Mouse (Mus musculus) Patski (cell line): ENCODE measurements around the gene Spata1. TPM values are rescaled to one million over a fixed set of nuclear protein-coding genes. Genes with fewer than 3 reads are reported as not detected.

ENCODE experiments used
- ATAC-seq: fragments of 100-300 bp; one replicate; pipeline ENCODE4 v1.8.0; 2021
- CTCF ChIA-PET: fragments of 350-600 bp; sonication (Branson Sonifier 250); formaldehyde crosslinking; loops from one replicate; lab custom pipeline; 2022; ENCODE audit warnings: inconsistent platforms; lab: Charles Lee
- POLR2A ChIA-PET: fragments of 350-600 bp; sonication (Branson Sonifier 250); formaldehyde crosslinking; loops from one replicate; lab custom pipeline; 2022; ENCODE audit warnings: antibody characterized with exemption, inconsistent platforms; lab: Charles Lee
- DNase-seq: peaks from one replicate; pipeline ENCODE4 v3.0.0-alpha.2; 2011; ENCODE audit warnings: low read depth, low spot score
- H3K27me3 ChIP-seq: fragments of 371-371 bp; one replicate; pipeline ENCODE4 v1.5.1; 2021
- CTCF ChIP-seq: fragments of 100-300 bp; IDR thresholded peaks from one replicate; pipeline ENCODE4 v1.5.1; 2021
- in situ Hi-C: fragments of 300-500 bp; cut with MboI; formaldehyde crosslinking; loops from 3 replicates; pipeline ENCODE4 v1.11.1; 2018; ENCODE audit warnings: low pct_unique_long_range_greater_than_20kb, mixed read lengths
- polyA plus RNA-seq: library from polyadenylated mRNA; unstranded; gene quantifications from one replicate; pipeline ENCODE4 v1.2.3, GENCODE M21; 2021

Spata1 gene
- polyA plus RNA-seq, 1 experiment from 2014 or later = 8.9 TPM

- TF ChIP-seq CTCF = no peak
- DNase-seq (no peak), ATAC-seq (no peak)
- in situ Hi-C loops = no loop called here
- POLR2A ChIA-PET = interaction anchor here (1.1 to 2.6 kb wide), 2 partner anchors 7 to 19 kb away, joined by 4 to 10 read pairs; partner anchors contain the start of gene Rpf1
- CTCF ChIA-PET = interaction anchor here (0.9 to 1.9 kb wide), 5 partner anchors 8 to 560 kb away, joined by 3 to 5 read pairs (median 4); no protein-coding TSS in a partner anchor
- no peaks in the 10 kb centered on the region for H3K27me3 ChIP-seq
These were observed 2.1 kb upstream of the Spata1 start for GRCm38 (mm10) chr3:146501601-146502123.

- ChIA-PET POLR2A (interaction anchor here (1.1 to 2.6 kb wide), 4 partner anchors 8 to 27 kb away, joined by 3 to 10 read pairs (median 6); partner anchors contain the start of gene Rpf1), CTCF (interaction anchor here (0.7 to 1.9 kb wide), 8 partner anchors 9 to 559 kb away, joined by 3 to 5 read pairs (median 3); no protein-coding TSS in a partner anchor)
- ATAC-seq (no peak), DNase-seq (no peak)
- in situ Hi-C loops = no loop called here
- no peak for TF ChIP-seq CTCF
- H3K27me3 ChIP-seq = no peaks in the 10 kb centered on the region
These were observed 1.3 kb upstream of the Spata1 start for GRCm38 (mm10) chr3:146500810-146501201.

GRCm38 (mm10) chr3:146500003-146500809 lies 653 bp upstream of the Spata1 start:
- in situ Hi-C loops = no loop called here
- H3K27me3 ChIP-seq = no peaks in the 10 kb centered on the region
- POLR2A ChIA-PET = interaction anchor here (0.6 to 2.6 kb wide), 6 partner anchors 9 to 40 kb away, joined by 3 to 10 read pairs (median 5); partner anchors contain the start of gene Rpf1
- peak; percentile 50 for ATAC-seq
- CTCF ChIA-PET = interaction anchor here (0.7 to 1.9 kb wide), 7 partner anchors 9 to 64 kb away, joined by 3 to 5 read pairs (median 3); no protein-coding TSS in a partner anchor
- TF ChIP-seq CTCF = no peak
- no peak for DNase-seq

GRCm38 (mm10) chr3:146498989-146499388 lies 564 bp downstream of the Spata1 start:
- ChIA-PET CTCF (no interaction called here), POLR2A (interaction anchor here (0.7 to 2.6 kb wide), 3 partner anchors 22 to 583 kb away, joined by 3 to 10 read pairs (median 4); partner anchors contain the start of gene Rpf1)
- no peak for TF ChIP-seq CTCF
- no peaks in the 10 kb centered on the region for H3K27me3 ChIP-seq
- in situ Hi-C loops = no loop called here
- ATAC-seq = no peak
- DNase-seq = no peak

GRCm38 (mm10) chr3:146494941-146495340 lies 4.6 kb downstream of the Spata1 start:
- in situ Hi-C loops = no loop called here
- DNase-seq (no peak), ATAC-seq (no peak)
- CTCF ChIA-PET = interaction anchor here (1.0 to 3.6 kb wide), 11 partner anchors 8 to 451 kb away, joined by 3 to 21 read pairs (median 4); no protein-coding TSS in a partner anchor
- no peak for TF ChIP-seq CTCF
- H3K27me3 ChIP-seq = no peaks in the 10 kb centered on the region
- POLR2A ChIA-PET = interaction anchor here (1.1 kb wide), 1 partner anchor 20 kb away, joined by 3 read pairs; no protein-coding TSS in a partner anchor

- in situ Hi-C loops = loop anchor here (5.0 kb wide), 1 partner anchor 304 kb away; no protein-coding TSS in a partner anchor
- DNase-seq (no peak), ATAC-seq (no peak)
- POLR2A ChIA-PET = no interaction called here
- CTCF ChIA-PET = interaction anchor here (1.1 to 1.3 kb wide), 4 partner anchors 8 to 149 kb away, joined by 3 to 6 read pairs (median 3); no protein-coding TSS in a partner anchor
- peak; percentile 58 for TF ChIP-seq CTCF
- H3K27me3 ChIP-seq = no peaks in the 10 kb centered on the region
These were observed 13.1 kb downstream of the Spata1 start for GRCm38 (mm10) chr3:146486464-146486863.

GRCm38 (mm10) chr3:146482044-146482443 lies 17.5 kb downstream of the Spata1 start:
- H3K27me3 ChIP-seq = no peaks in the 10 kb centered on the region
- ATAC-seq (no peak), DNase-seq (no peak)
- peak; percentile 63 for TF ChIP-seq CTCF
- in situ Hi-C loops = loop anchor here (5.0 kb wide), 1 partner anchor 135 kb away; no protein-coding TSS in a partner anchor
- CTCF ChIA-PET = interaction anchor here (0.9 to 5.0 kb wide), 9 partner anchors 7 to 133 kb away, joined by 3 to 21 read pairs (median 5); no protein-coding TSS in a partner anchor
- POLR2A ChIA-PET = no interaction called here

GRCm38 (mm10) chr3:146474428-146474827 lies 25.1 kb downstream of the Spata1 start:
- H3K27me3 ChIP-seq = no peaks in the 10 kb centered on the region
- no peak for TF ChIP-seq CTCF
- ATAC-seq (peak; percentile 76), DNase-seq (peak; percentile 73)
- in situ Hi-C loops = no loop called here
- ChIA-PET POLR2A (interaction anchor here (0.7 to 1.3 kb wide), 4 partner anchors 17 to 71 kb away, joined by 3 to 4 read pairs (median 3); partner anchors contain the start of genes Gng5 and Spata1), CTCF (interaction anchor here (0.9 to 3.5 kb wide), 14 partner anchors 9 to 471 kb away, joined by 3 to 24 read pairs (median 5); partner anchors contain the start of gene Ctbs)

GRCm38 (mm10) chr3:146473741-146474140 lies 25.8 kb downstream of the Spata1 start:
- ATAC-seq = peak; percentile 69

GRCm38 (mm10) chr3:146472657-146473056 lies 26.9 kb downstream of the Spata1 start:
- no peak for ATAC-seq
- no peak for DNase-seq
- CTCF ChIA-PET = interaction anchor here (0.9 to 3.5 kb wide), 4 partner anchors 8 to 21 kb away, joined by 3 to 24 read pairs (median 12); no protein-coding TSS in a partner anchor
- in situ Hi-C loops = no loop called here
- POLR2A ChIA-PET = no interaction called here
- no peak for TF ChIP-seq CTCF
- no peaks in the 10 kb centered on the region for H3K27me3 ChIP-seq

More at GRCm38 (mm10) chr3:146473741-146474140, 25.8 kb downstream of the Spata1 start:
- ChIA-PET POLR2A (interaction anchor here (0.7 to 1.2 kb wide), 2 partner anchors 17 to 26 kb away, joined by 3 read pairs; partner anchors contain the start of genes Gng5 and Spata1), CTCF (interaction anchor here (1.1 to 3.5 kb wide), 11 partner anchors 9 to 472 kb away, joined by 3 to 24 read pairs (median 5); partner anchors contain the start of gene Ctbs)
- no peak for DNase-seq
- no peak for TF ChIP-seq CTCF
- no peaks in the 10 kb centered on the region for H3K27me3 ChIP-seq
- in situ Hi-C loops = no loop called here
